Mouse (Mus musculus) hindbrain, postnatal 0 days (tissue): ENCODE data around the gene Csmd2. TPM values are rescaled to one million over a fixed set of nuclear protein-coding genes. Genes with fewer than 3 reads are reported as not detected.

Source experiments
- ATAC-seq: fragments of 200-750 bp; cut with Nextera tagmentation; 2 replicates; pipeline ENCODE4 v1.8.0; 2017; ENCODE audit warnings: mild to moderate bottlenecking, moderate TSS enrichment, moderate library complexity
- DNase-seq: peaks from one replicate; pipeline ENCODE4 v3.0.0-alpha.2; 2015; ENCODE audit warnings: low spot score
- H3K27ac ChIP-seq: fragments of 300-500 bp; sonication (generic); 2 replicates; pipeline ENCODE4 v1.5.1; 2014; ENCODE audit warnings: mild to moderate bottlenecking
- H3K27me3 ChIP-seq: fragments of 300-500 bp; sonication (generic); 2 replicates; pipeline ENCODE4 v1.6.1; 2014; ENCODE audit warnings: low read length, mixed read lengths; ENCODE audit not compliant: insufficient read depth
- H3K36me3 ChIP-seq: fragments of 300-500 bp; sonication (generic); 2 replicates; pipeline ENCODE4 v1.6.1; 2014; ENCODE audit warnings: low read length, mixed read lengths; ENCODE audit not compliant: insufficient read depth
- H3K4me1 ChIP-seq: fragments of 300-500 bp; sonication (generic); 2 replicates; pipeline ENCODE4 v1.6.1; 2014; ENCODE audit warnings: antibody characterized with exemption, low read length, mixed read lengths; ENCODE audit not compliant: insufficient read depth
- H3K4me2 ChIP-seq: fragments of 300-500 bp; sonication (generic); 2 replicates; pipeline ENCODE4 v1.6.1; 2014; ENCODE audit warnings: low read depth, mild to moderate bottlenecking, low read length, moderate library complexity, mixed read lengths
- H3K4me3 ChIP-seq: fragments of 300-500 bp; sonication (generic); 2 replicates; pipeline ENCODE4 v1.5.1; 2014; ENCODE audit warnings: low read length
- H3K9ac ChIP-seq: fragments of 300-500 bp; sonication (generic); replicated peaks from 2 replicates; pipeline ENCODE4 v1.6.1; 2014; ENCODE audit warnings: mild to moderate bottlenecking, low read length, moderate library complexity, mixed read lengths
- H3K9me3 ChIP-seq: fragments of 300-500 bp; sonication (generic); 2 replicates; pipeline ENCODE4 v1.6.1; 2016; ENCODE audit warnings: low read length, mixed read lengths
- CTCF ChIP-seq: IDR thresholded peaks from 2 replicates; pipeline ENCODE4 v1.5.1; 2016; ENCODE audit warnings: antibody characterized with exemption, control low read depth, low read depth
- WGBS: fragments of 180-500 bp; shearing (Covaris S2); extraction: QIAGEN DNeasy Blood & Tissue Kit; methylation state at CpG from one replicate; pipeline ENCODE4 v1.1.7; 2014; 5-methylcytosine and 5-hydroxymethylcytosine counted together
- polyA plus RNA-seq: library from polyadenylated mRNA; unstranded; fragments of >200 nt; fragmentation: Nextera tagmentation; extraction: Ambion mirVana; gene quantifications from 2 replicates; pipeline ENCODE4 v1.2.1, GENCODE M21; 2015
- total RNA-seq: library from RNA; depleted of rRNA; stranded (reverse); fragments of >200 nt; gene quantifications from 2 replicates; pipeline ENCODE4 v1.2.3, GENCODE M21; 2014

Gene Csmd2
- total and polyA plus RNA-seq, 2 experiments from 2014 or later: 8.2 to 41.3 TPM

DNA sequence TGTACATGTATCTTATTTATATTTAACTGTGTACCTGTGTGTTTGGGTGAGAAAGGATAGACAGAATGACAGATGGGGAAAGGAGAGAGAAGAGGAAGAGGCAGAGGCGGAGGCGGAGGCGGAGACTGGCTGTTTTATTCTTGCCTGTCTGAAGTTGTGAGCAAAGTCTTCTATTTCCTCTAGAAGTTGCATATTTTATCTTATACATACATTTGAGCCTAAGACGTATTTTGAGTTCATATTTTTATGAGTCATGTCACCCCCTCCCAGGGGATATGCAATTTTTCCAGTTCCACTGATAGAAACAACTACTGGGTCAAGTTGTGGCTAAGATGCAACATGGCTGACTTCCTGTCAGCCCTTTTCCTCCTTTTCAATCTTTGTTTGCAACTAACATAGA lies 161.9 kb downstream of the Csmd2 start:
- Histone ChIP-seq H3K4me2 (no peak overlapping the region), H3K27ac (no peak overlapping the region), H3K4me3 (no peak overlapping the region), H3K4me1 (peaks cover 17% of the 10 kb centered on the region), H3K9me3 (no peaks in the 10 kb centered on the region), H3K9ac (no peak overlapping the region), H3K27me3 (no peaks in the 10 kb centered on the region), H3K36me3 (no peaks in the 10 kb centered on the region)
- DNase-seq (no peak), ATAC-seq (no peak)
- WGBS: 92% methylated on average over 4 of the region's 4 CpGs
- TF ChIP-seq CTCF: no peak

DNA sequence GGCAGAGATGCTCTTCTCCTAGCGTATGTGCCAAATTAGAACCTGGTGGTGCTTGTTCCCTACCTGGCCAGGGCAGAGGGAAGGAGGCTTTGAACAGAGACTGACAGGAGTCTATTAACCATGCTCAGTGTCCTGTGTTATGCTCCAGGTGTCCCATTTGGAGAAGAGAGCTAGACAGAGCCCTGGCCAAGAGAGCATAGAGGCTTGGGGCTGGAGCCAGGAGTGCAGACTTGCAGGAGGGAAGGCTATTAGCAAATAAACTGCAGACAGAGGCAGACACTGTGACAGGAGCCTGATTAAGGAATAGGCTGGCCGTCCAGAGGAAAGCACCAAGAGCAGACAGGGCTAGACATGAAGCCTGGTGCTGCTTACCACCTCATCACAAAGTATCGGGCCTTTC lies 164.4 kb downstream of the Csmd2 start:
- H3K36me3 ChIP-seq: no peaks in the 10 kb centered on the region
- no peak overlapping the region for H3K9ac ChIP-seq
- TF ChIP-seq CTCF: no peak
- DNase-seq (no peak), ATAC-seq (no peak)
- no peak overlapping the region for H3K27ac ChIP-seq
- H3K27me3 ChIP-seq: no peaks in the 10 kb centered on the region
- H3K9me3 ChIP-seq: no peaks in the 10 kb centered on the region
- WGBS: 57% methylated on average over 3 of the region's 3 CpGs
- no peak overlapping the region for H3K4me3 ChIP-seq
- peaks cover 20% of the 10 kb centered on the region for H3K4me1 ChIP-seq
- H3K4me2 ChIP-seq: no peak overlapping the region

DNA sequence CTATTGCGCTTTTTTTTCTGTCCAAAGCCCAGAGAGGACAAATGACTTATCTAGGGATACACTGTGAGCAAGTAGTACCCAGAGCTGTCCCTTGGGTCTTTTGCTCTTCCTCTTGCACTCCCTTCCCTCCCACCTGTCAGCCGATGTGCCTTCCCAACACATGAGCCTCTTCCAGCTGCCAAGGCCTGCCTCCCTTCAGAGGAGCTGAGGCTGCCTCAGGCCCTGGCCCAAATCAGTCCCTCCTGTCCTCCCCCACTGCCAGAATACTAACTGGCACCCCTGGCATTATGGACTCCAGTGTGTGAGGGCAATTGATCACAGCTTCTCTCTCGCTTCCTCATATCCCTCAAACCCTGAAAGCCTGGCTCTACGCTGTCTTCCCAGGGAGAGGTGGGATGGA lies 165.5 kb downstream of the Csmd2 start:
- no peak for TF ChIP-seq CTCF
- no peak for ATAC-seq
- peak overlapping the region; percentile 36; the same call in 1 of the 2 replicates for H3K27ac ChIP-seq
- H3K27me3 ChIP-seq: no peaks in the 10 kb centered on the region
- H3K9me3 ChIP-seq: no peaks in the 10 kb centered on the region
- no peak overlapping the region for H3K4me2 ChIP-seq
- no peak overlapping the region for H3K9ac ChIP-seq
- 61% methylated on average over 4 of the region's 4 CpGs for WGBS
- no peak overlapping the region for H3K4me3 ChIP-seq
- H3K4me1 ChIP-seq: peaks cover 20% of the 10 kb centered on the region
- DNase-seq: no peak
- H3K36me3 ChIP-seq: no peaks in the 10 kb centered on the region

DNA sequence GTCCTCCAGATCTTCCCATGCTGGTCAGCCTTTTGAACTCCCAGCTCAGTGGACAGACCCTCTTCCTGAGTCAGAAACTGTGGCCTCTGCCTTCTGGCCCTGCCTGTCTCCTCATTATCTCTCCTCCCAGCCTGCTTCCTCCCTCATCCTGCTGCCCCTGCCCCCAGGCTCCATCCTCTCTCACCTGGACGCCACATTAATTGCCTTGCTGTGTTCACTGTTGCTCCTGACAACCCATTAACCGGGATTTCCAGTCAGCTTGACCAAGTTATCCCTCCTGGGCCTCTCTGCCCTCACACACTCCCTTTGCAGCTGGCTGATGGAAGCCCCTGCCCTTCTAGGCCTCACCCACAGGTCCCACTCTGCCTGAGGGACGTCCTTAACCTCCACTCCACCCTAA lies 167.6 kb downstream of the Csmd2 start:
- ATAC-seq (no peak), DNase-seq (no peak)
- no peak overlapping the region for H3K4me2 ChIP-seq
- no peaks in the 10 kb centered on the region for H3K9me3 ChIP-seq
- peaks cover 20% of the 10 kb centered on the region for H3K4me1 ChIP-seq
- WGBS: 26% methylated on average over 3 of the region's 3 CpGs
- no peak overlapping the region for H3K9ac ChIP-seq
- H3K27me3 ChIP-seq: no peaks in the 10 kb centered on the region
- no peak for TF ChIP-seq CTCF
- H3K36me3 ChIP-seq: no peaks in the 10 kb centered on the region
- no peak overlapping the region for H3K27ac ChIP-seq
- no peak overlapping the region for H3K4me3 ChIP-seq

DNA sequence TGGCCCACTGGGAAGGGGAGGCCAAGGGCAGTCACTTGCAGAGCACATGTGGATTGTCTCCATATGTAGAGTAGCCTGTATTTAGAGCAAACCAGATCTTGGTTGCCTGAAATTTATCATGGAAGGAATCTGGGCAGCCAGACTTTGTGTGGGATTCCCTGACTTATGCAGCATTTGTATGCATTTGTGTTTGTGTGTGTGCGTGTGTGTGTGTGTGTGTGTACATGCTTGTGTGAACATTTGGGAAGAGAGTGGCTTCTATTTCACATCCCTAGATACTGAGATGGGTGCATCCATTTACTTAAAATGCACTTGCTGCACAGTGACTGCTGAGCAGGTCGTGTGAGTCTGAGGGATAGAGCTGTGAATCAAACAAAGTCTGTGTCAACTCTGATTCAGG lies 173.0 kb downstream of the Csmd2 start:
- Histone ChIP-seq H3K4me2 (no peak overlapping the region), H3K4me3 (no peak overlapping the region), H3K9me3 (no peaks in the 10 kb centered on the region), H3K4me1 (no peaks in the 10 kb centered on the region), H3K36me3 (no peaks in the 10 kb centered on the region), H3K9ac (no peak overlapping the region), H3K27ac (no peak overlapping the region), H3K27me3 (no peaks in the 10 kb centered on the region)
- DNase-seq (no peak), ATAC-seq (no peak)
- TF ChIP-seq CTCF: no peak
- WGBS: 79% methylated on average over 2 of the region's 2 CpGs

DNA sequence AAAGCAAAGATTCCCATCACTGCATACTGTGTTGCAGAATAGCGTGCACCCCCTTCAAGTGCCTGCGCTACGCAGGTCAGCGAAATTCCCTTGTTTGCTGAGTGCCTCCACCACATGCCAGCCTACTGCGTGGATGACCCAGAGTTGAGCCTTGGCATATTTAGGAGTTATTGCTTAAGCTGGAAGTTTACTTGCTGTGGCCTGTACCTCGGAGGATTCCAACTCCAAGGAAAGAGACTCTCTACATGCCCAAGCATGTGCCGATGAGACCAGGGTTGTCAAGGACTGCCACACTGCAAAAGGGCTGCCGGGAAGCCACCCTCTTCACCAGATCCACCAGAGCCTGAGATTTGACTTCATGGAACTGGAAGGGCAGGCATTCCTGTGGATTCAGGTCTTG lies 182.5 kb downstream of the Csmd2 start:
- no peaks in the 10 kb centered on the region for H3K4me1 ChIP-seq
- no peak for DNase-seq

DNA sequence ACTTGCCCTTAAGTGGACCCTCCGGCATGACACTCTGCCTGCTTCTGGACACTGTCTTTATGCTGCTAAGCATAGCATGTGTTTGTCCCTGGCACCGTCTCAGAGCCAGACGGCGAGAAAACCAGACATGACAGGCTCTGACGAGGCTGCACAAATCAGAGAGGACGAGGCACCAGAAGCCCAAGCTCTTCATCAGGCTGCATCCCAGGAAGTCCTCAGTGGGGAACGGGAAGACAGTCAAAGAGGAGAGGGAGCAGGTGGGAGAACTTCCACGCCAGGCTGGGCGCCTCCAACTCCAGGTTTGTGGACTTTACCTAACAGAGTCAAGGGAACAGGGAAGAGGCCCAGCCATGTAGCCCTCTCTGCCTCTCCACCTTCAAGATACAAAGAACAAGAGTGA lies 183.6 kb downstream of the Csmd2 start:
- 62% methylated on average over 9 of the region's 9 CpGs for WGBS
- H3K27ac ChIP-seq: no peak overlapping the region; the same call in 1 of the 2 replicates
- 0 out of 2 replicates have a peak, but pooled peaks cover 5% of the 10 kb centered on the region for H3K4me1 ChIP-seq
- peak; percentile 71 for DNase-seq
- H3K27me3 ChIP-seq: no peaks in the 10 kb centered on the region
- TF ChIP-seq CTCF: no peak
- no peaks in the 10 kb centered on the region for H3K9me3 ChIP-seq
- no peaks in the 10 kb centered on the region for H3K36me3 ChIP-seq
- peak; percentile 57 for ATAC-seq
- H3K4me3 ChIP-seq: no peak overlapping the region
- H3K4me2 ChIP-seq: no peak overlapping the region
- no peak overlapping the region for H3K9ac ChIP-seq

More for the DNA sequence above, 182.5 kb downstream of the Csmd2 start:
- Histone ChIP-seq H3K4me3 (no peak overlapping the region), H3K9me3 (no peaks in the 10 kb centered on the region), H3K36me3 (no peaks in the 10 kb centered on the region), H3K9ac (no peak overlapping the region), H3K27ac (no peak overlapping the region), H3K4me2 (no peak overlapping the region), H3K27me3 (no peaks in the 10 kb centered on the region)
- no peak for TF ChIP-seq CTCF
- WGBS: 94% methylated on average over 8 of the region's 8 CpGs
- ATAC-seq: no peak
